Mouse (Mus musculus): ENCODE measurements around the gene Mrps31. TPM values are rescaled to one million over a fixed set of nuclear protein-coding genes. Genes with fewer than 3 reads are reported as not detected.

Gene Mrps31
- 10 to 100 TPM in 1 of 2 experiments, 1 to 10 TPM in 1; 2.2 to 12.2 TPM for polyA plus RNA-seq (2012; fragmentation: generic; extraction: Trizol)

DNA sequence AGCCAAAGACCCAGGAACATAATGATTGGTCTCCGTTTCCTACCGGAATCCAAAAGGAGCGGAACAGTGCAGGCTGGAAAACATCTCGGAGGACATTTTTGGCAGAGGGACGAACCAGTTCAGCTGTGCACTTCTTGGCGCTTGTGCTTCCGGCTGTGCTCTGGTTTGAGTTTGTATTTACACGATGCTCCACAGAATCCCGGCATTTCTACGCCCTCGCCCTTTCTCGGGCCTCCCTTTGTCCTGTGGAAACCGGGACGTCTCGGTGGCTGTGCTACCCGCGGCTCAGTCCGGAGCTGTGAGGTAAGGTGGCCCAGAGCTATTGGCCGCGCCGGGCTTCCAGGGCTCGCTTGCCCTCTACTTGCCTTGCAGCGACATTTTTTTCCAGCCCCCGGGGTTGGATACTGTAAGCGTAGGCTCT, at the start of gene Mrps31:
Gene Mrps31, plus strand, starts transcription at position 80 of the 421 bp plus-strand sequence.

DNA sequence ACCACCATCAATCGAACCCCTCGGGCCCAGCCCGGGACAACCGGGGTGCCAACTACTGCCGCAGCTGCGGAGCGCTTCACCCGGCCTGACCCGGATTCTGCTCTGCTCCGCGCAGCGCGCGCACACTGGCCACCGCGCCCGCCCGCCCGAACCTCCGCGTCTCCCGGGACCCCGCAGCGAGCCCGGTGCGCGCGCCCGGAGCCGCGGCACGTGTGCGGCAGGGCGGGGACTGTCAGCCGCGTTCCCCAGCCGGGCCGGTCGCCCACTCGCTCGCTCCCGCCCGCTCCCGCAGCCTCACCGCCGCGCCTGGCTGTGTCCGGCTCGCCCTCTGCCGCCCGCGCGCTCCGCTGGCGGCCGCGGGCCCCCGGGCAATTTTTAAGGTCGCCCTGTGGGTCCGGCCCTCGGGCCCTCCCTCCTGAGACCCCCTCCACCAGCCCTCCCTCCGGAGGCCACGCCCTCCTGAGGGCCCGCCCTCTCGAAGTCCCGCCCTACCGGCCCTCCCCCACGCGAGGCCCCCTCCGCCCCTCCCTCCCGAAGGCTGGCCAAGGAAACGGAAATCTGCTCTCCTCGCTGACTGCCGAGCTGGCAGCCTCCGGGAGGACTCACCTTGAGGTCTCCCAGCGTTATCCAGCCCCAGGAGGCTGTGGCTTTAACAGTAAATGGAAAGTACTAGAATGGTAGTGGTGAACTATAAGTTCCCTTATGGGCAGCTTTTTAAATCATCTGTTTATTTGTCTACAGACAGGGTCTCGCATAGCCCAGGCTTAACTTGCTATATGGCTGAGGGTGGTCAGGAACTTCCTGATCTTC, 12.8 kb upstream of the Mrps31 start, which contains the start of gene Slc25a15:
Gene Slc25a15, minus strand, starts transcription at position 456 of the 810 bp plus-strand sequence.

Other genes with a start within 250 kb of the Mrps31 start
- 1 to 10 TPM in 1 of 2 experiments, under 1 TPM in 1; 0.80 to 3.7 TPM for gene Nek3, start 244.9 kb upstream of the Mrps31 start, polyA plus RNA-seq (2012; fragmentation: generic; extraction: Trizol)
- 10 to 100 TPM in 1 of 2 experiments, 1 to 10 TPM in 1; 4.0 to 47.6 TPM for gene Ckap2, start 225.5 kb upstream of the Mrps31 start, polyA plus RNA-seq (2012; fragmentation: generic; extraction: Trizol)
- 10 to 100 TPM; 15.5 to 19.0 TPM for gene Vps36, start 218.6 kb upstream of the Mrps31 start, polyA plus RNA-seq (2012; fragmentation: generic; extraction: Trizol)
- under 1 TPM; 0.02 to 0.50 TPM for gene Thsd1, start 184.0 kb upstream of the Mrps31 start, polyA plus RNA-seq (2012; fragmentation: generic; extraction: Trizol)
- gene Tpte, start 127.9 kb upstream of the Mrps31 start, polyA plus RNA-seq (2012; fragmentation: generic; extraction: Trizol) = not detected
- 1 to 10 TPM in 1 of 2 experiments, under 1 TPM in 1; 0.78 to 3.5 TPM for gene Slc25a15, start 12.8 kb upstream of the Mrps31 start, polyA plus RNA-seq (2012; fragmentation: generic; extraction: Trizol)